Mouse (Mus musculus): ENCODE data around the gene 2700097O09Rik. TPM values are rescaled to one million over a fixed set of nuclear protein-coding genes. Genes with fewer than 3 reads are reported as not detected.

Gene 2700097O09Rik
- polyA plus RNA-seq, 2 experiments, result 28.3 to 31.1 TPM

DNA sequence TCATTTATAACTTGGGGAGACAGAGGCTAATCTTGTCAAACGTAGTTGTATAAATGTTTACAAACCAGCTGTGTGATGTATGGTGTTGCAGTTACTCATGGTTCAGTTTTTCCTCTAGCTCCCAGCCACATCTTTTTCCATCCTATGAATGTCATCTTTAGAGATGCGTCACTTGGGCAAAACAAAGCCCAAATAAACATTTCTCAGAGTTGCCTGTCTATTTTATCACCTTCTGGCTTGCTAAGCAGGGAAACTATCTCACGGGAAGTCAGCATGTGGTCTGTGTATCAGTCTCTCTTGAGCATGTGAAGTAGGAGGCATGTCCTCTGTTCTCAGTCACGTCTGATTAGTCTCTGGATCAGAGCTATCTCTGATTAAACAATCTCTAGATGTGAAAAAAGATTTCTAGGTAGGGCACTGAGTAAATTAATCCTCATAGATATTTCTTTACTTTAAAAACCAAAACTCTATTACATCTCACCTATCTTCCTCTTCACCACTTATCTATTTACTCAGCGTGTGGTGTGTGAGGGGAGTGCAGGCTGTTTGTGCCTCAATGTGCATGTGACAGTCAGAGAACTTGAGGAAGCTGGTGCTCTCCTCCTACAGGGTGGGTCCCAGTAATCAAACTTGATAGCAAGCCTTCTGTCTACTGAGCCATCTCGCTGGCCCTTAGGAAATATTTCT is 19.6 kb downstream of the 2700097O09Rik start:
- ATAC-seq (ENCODE audit: low FRiP score, low read depth), result no peak
- H3K4me1 ChIP-seq (ENCODE audit: control insufficient read depth, insufficient read depth, low read length), result no peaks in the 10 kb centered on the region
- no peak overlapping the region for H3K27ac ChIP-seq (replicated peaks; ENCODE audit: low read depth, low read length)
- TF ChIP-seq POLR2A (IDR thresholded peaks at IDR 0.05; ENCODE audit: borderline replicate concordance, extremely low read depth, insufficient read depth, insufficient read length), result no peak
- no peak overlapping the region for H3K4me2 ChIP-seq (replicated peaks; ENCODE audit: low read depth, low read length, severe bottlenecking)
- no peaks in the 10 kb centered on the region for H3K9me3 ChIP-seq (ENCODE audit: control insufficient read depth, low read length)
- no peak overlapping the region for H3K4me3 ChIP-seq (replicated peaks; ENCODE audit: low read length)
- no peak for DNase-seq (ENCODE audit: low spot score)
- H3K36me3 ChIP-seq (ENCODE audit: control insufficient read depth, insufficient read depth, low read length), result peaks cover 12% of the 10 kb centered on the region
- WGBS, result 88% methylated on average over 6 of the region's 6 CpGs
- no peaks in the 10 kb centered on the region for H3K27me3 ChIP-seq (ENCODE audit: control insufficient read depth, insufficient read depth, low read length)
- no peak overlapping the region for H3K9ac ChIP-seq (ENCODE audit: low read depth, low read length, severe bottlenecking)

DNA sequence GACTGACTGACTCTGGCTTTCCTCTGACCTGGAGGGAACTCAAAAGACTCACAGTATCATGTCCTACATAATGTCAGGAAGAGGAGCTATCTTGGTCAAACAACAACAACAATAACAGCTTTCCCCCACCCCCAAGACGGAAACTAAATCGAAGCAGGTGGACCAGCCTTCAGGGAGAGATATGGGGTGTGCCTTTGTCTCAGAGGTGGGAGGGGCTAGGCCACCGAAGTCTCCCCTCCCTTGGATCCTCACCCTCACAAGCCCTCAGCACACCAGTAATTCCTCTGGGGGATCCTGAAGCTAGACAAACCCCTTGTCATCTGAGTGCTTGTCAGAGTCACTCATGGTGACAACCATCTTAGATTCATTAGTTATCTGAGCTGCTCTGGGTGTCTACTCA is 20.1 kb downstream of the 2700097O09Rik start:
- no peaks in the 10 kb centered on the region for H3K4me1 ChIP-seq (ENCODE audit: control insufficient read depth, insufficient read depth, low read length)
- no peak for DNase-seq (ENCODE audit: low spot score)
- H3K9ac ChIP-seq (ENCODE audit: low read depth, low read length, severe bottlenecking), result no peak overlapping the region
- H3K27me3 ChIP-seq (ENCODE audit: control insufficient read depth, insufficient read depth, low read length), result no peaks in the 10 kb centered on the region
- no peaks in the 10 kb centered on the region for H3K9me3 ChIP-seq (ENCODE audit: control insufficient read depth, low read length)
- H3K4me3 ChIP-seq (replicated peaks; ENCODE audit: low read length), result no peak overlapping the region
- no peak overlapping the region for H3K4me2 ChIP-seq (replicated peaks; ENCODE audit: low read depth, low read length, severe bottlenecking)
- ATAC-seq (ENCODE audit: low FRiP score, low read depth), result no peak
- WGBS, result 74% methylated on average over 3 of the region's 3 CpGs
- TF ChIP-seq POLR2A (IDR thresholded peaks at IDR 0.05; ENCODE audit: borderline replicate concordance, extremely low read depth, insufficient read depth, insufficient read length), result no peak
- peaks cover 14% of the 10 kb centered on the region for H3K36me3 ChIP-seq (ENCODE audit: control insufficient read depth, insufficient read depth, low read length)
- H3K27ac ChIP-seq (replicated peaks; ENCODE audit: low read depth, low read length), result no peak overlapping the region

DNA sequence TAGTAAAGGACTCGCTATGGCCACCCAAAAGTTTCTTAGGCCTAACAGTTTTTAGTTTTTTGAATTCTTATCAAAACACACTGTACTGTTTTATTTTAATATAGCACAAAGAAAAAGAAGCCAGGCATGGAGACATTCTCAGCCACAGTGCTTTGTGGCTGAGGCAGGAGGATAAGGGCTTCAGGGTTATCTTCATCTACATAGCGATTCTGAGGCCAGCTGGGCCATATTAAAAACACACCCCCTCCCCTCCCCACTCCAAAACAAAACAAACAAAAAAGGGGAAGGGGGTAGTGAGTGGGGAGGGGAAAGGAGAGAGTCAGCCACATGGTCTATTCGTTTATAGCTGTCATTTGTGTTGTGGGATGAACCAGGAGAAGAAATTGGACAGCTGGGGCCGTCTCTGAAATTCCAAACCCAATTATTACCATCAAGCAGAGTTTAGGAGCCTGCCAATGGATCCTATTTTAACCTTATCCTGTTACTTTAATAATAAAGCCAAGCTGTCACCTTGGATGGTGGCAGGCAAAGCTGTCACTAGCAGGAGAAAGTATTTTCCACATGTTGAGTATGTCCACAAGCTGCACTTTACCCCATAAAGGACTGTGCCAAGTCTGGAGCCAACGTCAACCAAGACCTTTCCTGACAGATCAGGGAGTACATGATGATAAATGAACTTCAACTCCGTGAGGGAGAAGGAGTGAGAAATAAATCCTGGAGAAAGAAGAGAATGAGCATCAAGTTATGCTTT is 20.9 kb downstream of the 2700097O09Rik start:
- H3K27ac ChIP-seq (replicated peaks; ENCODE audit: low read depth, low read length), result no peak overlapping the region
- DNase-seq (ENCODE audit: low spot score), result no peak

DNA sequence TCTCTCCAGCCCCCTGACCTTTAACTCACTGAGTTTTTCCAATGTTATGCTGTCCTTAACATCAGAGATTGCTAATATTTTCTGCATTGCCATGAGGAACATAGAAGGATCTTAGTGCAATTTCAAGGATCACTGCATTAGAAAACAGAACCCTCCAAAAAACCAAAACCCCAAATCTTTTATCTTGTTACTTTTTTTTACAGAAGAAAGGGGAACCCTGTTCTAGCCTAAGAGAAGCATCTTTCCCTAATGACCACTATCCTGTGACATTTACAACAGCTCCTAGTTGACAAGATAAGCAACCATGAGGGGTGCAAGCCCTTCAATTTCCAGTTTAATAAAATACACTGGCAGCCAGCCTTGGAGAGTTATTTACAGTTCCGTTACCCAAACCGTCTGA is 23.2 kb downstream of the 2700097O09Rik start:
- Histone ChIP-seq H3K4me2 (replicated peaks; ENCODE audit: low read depth, low read length, severe bottlenecking) (no peak overlapping the region), H3K36me3 (ENCODE audit: control insufficient read depth, insufficient read depth, low read length) (peaks cover 21% of the 10 kb centered on the region), H3K9me3 (ENCODE audit: control insufficient read depth, low read length) (no peaks in the 10 kb centered on the region), H3K27ac (replicated peaks; ENCODE audit: low read depth, low read length) (no peak overlapping the region), H3K9ac (ENCODE audit: low read depth, low read length, severe bottlenecking) (no peak overlapping the region), H3K4me3 (replicated peaks; ENCODE audit: low read length) (no peak overlapping the region), H3K4me1 (ENCODE audit: control insufficient read depth, insufficient read depth, low read length) (no peaks in the 10 kb centered on the region), H3K27me3 (ENCODE audit: control insufficient read depth, insufficient read depth, low read length) (no peaks in the 10 kb centered on the region)
- 70% methylated on average over 2 of the region's 2 CpGs for WGBS
- no peak for TF ChIP-seq POLR2A (IDR thresholded peaks at IDR 0.05; ENCODE audit: borderline replicate concordance, extremely low read depth, insufficient read depth, insufficient read length)
- DNase-seq (ENCODE audit: low spot score) (no peak), ATAC-seq (ENCODE audit: low FRiP score, low read depth) (no peak)

More for the DNA sequence above, 20.9 kb downstream of the 2700097O09Rik start:
- Histone ChIP-seq H3K4me3 (replicated peaks; ENCODE audit: low read length) (no peak overlapping the region), H3K9me3 (ENCODE audit: control insufficient read depth, low read length) (no peaks in the 10 kb centered on the region), H3K27me3 (ENCODE audit: control insufficient read depth, insufficient read depth, low read length) (no peaks in the 10 kb centered on the region), H3K9ac (ENCODE audit: low read depth, low read length, severe bottlenecking) (no peak overlapping the region), H3K36me3 (ENCODE audit: control insufficient read depth, insufficient read depth, low read length) (peaks cover 15% of the 10 kb centered on the region), H3K4me2 (replicated peaks; ENCODE audit: low read depth, low read length, severe bottlenecking) (no peak overlapping the region), H3K4me1 (ENCODE audit: control insufficient read depth, insufficient read depth, low read length) (no peaks in the 10 kb centered on the region)
- TF ChIP-seq POLR2A (IDR thresholded peaks at IDR 0.05; ENCODE audit: borderline replicate concordance, extremely low read depth, insufficient read depth, insufficient read length), result no peak
- no peak for ATAC-seq (ENCODE audit: low FRiP score, low read depth)
- 72% methylated on average over 6 of the region's 6 CpGs for WGBS

DNA sequence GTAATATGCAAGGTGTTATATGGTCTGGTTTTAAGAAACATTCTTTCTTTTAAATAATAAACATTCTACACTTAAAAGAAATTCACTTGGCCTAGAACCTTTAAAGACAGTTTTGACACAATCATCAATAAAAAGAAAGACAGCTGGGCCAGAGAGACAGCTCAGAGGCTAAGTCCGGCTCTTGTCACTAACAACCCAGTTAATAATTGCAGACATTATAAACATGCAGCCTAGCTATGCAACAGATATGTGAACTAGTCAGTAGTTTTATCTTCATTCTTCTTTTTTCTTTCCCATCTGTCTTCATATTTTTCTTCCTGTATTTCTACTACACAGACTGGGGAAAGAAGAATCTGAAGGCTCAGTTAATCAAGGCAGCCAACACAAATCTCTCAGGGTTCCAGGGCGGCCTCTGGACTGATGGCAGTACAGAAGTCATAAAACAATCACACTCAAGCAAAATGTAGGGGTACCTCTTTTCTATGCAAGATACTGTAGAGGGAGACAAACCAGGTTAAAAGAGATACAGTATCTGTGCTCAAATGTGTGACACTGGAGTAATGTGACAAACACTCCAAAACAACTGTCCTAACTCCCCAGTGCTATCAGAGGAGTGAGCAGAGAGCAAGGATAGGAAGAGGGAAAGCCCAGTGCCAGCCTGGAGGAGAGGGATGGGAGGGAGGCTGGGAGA is 25.2 kb downstream of the 2700097O09Rik start:
- no peak for DNase-seq (ENCODE audit: low spot score)
- H3K4me3 ChIP-seq (replicated peaks; ENCODE audit: low read length), result no peak overlapping the region
- ATAC-seq (ENCODE audit: low FRiP score, low read depth), result no peak
- H3K27ac ChIP-seq (replicated peaks; ENCODE audit: low read depth, low read length), result no peak overlapping the region
- no peak for TF ChIP-seq POLR2A (IDR thresholded peaks at IDR 0.05; ENCODE audit: borderline replicate concordance, extremely low read depth, insufficient read depth, insufficient read length)
- H3K36me3 ChIP-seq (ENCODE audit: control insufficient read depth, insufficient read depth, low read length), result peaks cover 18% of the 10 kb centered on the region
- H3K27me3 ChIP-seq (ENCODE audit: control insufficient read depth, insufficient read depth, low read length), result no peaks in the 10 kb centered on the region
- H3K9ac ChIP-seq (ENCODE audit: low read depth, low read length, severe bottlenecking), result no peak overlapping the region
- H3K4me1 ChIP-seq (ENCODE audit: control insufficient read depth, insufficient read depth, low read length), result no peaks in the 10 kb centered on the region
- WGBS, result 72% methylated on average over 2 of the region's 2 CpGs
- no peak overlapping the region for H3K4me2 ChIP-seq (replicated peaks; ENCODE audit: low read depth, low read length, severe bottlenecking)
- H3K9me3 ChIP-seq (ENCODE audit: control insufficient read depth, low read length), result no peaks in the 10 kb centered on the region

Data from limb, embryonic 14.5 days (tissue).